Mouse (Mus musculus): ENCODE data around the gene Gins2.

GRCm38 (mm10) chr8:120537818-120538396 lies 51.2 kb downstream of the Gins2 start:
- no peak for TF ChIP-seq CTCF (IDR thresholded peaks at IDR 0.05; ENCODE audit: low read depth)
- no peak for TF ChIP-seq EP300 (IDR thresholded peaks at IDR 0.05; ENCODE audit: low read depth)
